Mouse (Mus musculus) natural killer cell, adult 2 months (primary cell): ENCODE measurements at regions not wholly inside any gene's neighbourhood (a gene's known extent, or its start where the extent isn't known, plus 50 kb on each side); places are given as distances from the start of the nearest gene placed in this dataset.
A peak's percentile ranks its signal among the peaks of the same experiment; 100 is the strongest.

Experiments used
- DNase-seq, 2 experiments: peaks; one replicate each; pipeline ENCODE4 v3.0.0; 2022; ENCODE audit warnings: low spot score in 2 of 2

DNA sequence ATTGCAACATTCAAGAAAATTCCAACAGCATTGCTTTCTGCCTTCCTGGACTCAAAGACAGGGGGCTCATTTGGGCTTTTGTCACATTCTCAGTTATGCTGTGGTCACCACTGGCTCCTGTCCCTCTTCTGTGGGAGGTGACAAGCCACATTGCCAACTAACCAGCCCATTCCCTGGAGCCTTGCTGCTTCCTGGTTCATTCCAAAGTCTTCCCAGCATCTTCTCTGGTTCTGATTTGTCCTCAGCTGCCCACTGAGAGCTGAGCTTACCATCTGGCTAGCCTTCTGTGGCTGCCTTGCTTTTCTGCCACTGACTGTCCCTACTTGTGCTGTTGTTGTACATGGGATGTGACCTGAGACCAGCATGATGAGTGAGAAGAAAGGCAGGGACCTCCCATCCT, 111.0 kb downstream of the Cxcl12 start:
- DNase-seq, result no peak

GRCm38 (mm10) chr6:117279786-117280411, 111.6 kb downstream of the Cxcl12 start:
- no peak for DNase-seq

DNA sequence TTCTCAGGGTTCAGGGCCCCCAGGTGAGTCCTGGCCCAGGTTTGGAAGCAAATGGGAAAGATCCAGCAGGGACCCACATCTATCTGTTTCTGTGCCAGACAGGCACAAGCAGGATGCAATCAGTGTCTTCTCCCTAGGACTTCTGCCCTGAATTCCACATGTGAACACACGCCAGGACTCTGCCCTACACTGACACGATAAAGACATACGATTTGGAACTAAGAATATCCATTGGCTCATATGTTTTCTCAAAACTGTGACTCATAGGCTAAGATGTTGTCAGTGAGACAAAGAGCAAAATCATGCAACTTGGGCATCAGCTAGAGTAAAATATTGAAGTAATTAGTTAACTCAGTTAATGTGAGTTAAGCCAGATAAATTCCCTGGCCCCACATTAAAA, 112.6 kb downstream of the Cxcl12 start:
- DNase-seq, result no peak

DNA sequence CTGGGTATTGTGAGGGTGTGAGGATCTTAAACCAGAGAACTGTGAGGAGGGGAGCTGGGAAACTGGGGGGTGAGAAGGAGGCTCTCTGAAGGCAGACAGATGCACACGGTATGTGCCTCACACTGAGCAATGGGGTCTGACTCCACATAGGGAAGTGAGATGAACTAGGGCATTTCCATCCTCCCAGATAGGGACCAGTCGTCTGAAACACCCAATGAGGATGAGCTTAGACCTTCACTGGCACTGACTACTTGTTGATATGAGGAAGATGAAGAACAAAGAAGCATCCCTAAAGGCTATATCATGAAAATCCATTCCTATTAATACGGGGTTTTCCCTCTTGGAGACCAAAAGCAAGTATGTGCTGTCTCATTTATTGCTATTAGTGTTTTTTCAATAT, 115.3 kb downstream of the Cxcl12 start:
- no peak for DNase-seq

- no peak for DNase-seq
These were observed 116.2 kb downstream of the Cxcl12 start for GRCm38 (mm10) chr6:117284376-117285106.

DNA sequence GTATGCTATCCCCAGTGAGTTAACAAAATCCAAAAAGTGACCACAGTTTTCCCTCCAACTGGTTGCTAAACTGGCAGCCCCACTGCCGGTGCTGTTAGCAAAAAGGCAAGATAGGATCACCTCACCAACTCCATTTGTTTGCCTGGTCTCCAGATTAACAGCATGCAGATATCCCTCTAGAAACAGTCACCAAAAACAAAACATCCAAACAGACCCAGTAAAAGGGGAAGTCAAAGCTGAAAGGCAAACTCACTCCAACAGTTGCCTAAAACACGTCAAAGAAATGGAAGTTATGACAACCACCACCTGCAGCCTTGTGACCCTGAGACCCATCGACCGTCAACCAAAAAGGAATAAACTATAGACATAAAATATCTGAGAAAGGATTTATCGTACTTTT, 119.1 kb downstream of the Cxcl12 start:
- DNase-seq, result no peak

DNA sequence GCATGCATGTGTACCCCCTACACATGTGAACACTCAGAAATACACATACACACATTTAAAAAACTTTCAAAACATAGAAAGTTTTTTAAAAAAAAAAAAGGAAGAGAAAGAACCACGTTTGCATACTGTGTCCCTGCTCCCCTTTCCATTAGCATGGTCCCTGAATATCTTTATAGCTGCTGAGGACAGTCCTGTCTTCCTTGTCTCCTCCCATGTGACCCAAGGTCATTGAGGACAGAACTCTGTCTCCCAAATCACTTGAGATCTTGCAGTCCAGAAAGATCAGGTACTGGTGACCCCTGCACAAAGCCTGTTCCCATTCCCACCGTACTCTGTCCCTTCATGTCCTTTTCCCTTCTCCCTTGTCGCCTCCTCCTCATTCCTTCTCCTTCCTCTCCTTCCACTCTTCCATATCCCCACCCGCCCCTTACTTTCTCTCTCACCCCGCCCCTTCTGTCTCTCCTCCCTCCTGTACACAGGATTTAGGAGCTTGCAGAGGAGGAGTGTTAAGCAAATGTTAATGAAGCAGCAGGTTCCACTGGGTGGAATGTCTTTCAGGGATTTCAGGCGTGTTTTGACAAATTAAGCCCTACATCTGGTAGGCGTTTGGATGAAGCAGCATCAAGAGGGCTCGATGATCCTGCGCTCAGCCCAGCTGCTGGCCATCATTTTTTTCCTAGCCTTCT, 125.6 kb downstream of the Cxcl12 start:
- no peak for DNase-seq

GRCm38 (mm10) chr6:117297918-117298317, 129.6 kb downstream of the Cxcl12 start:
- DNase-seq, result no peak

GRCm38 (mm10) chr6:117299503-117300288, 131.4 kb downstream of the Cxcl12 start:
- no peak for DNase-seq

DNA sequence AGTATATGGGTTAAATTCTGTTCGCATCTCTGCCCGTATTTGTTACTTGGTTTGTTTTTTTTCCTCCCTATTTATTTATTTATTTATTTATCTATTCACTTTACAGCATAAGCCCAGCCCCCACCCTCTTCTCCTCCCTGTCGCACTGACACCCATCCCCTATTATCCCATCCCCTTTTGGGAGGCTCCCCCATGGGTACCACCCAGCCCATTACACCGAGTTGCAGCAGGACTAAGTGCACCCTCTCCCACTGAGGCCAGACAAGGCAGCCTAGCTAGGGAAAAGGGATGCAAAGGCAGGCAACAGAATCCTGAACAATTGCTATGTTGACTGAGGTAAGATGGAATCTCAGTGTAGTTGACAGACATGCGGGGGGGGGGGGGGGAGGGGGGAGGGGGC, 135.0 kb downstream of the Cxcl12 start:
- DNase-seq, result no peak

DNA sequence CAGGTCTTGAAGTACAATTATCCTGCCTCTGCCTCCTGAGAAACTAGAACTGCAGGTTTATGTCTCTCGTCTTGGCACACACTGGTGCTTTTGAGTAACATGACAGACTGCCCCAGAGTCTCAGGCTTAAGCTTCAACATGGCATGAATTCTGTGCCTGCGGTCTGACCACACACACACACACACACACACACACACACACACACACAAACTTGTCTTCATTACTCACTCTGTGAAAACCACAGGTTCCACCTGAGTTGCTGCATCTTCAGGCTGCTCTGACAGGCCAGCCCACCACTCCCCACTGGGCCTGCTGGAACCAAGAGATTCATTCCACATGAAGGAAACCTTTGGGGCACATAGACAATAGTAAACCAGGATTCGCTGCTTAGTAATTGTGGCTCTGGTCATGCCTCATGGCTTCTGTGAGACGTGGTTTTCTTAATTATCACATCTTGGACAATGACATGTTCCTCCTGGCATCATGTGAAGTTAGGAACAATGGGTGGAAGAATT, 137.5 kb downstream of the Cxcl12 start:
- DNase-seq, result peak in 1 of 2 experiments; percentile 4

DNA sequence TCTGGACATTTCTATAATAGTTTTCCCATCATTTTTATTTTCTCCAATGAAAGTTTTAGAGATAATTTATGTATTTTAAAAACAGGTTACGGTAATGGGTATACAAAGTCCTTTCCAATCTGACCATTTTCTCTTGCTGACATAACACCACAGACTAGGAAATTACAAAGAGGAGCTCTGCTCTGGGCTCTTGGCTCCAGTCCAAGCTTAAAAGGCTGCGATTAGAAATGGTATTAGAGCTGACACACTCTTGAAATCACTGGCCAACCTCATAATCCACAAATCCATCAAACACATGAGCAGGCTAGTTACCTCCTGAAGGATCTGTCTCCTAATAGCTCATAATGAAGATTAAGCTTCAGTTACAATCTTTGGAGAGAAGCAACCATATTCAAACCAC, 140.3 kb downstream of the Cxcl12 start:
- DNase-seq, result no peak

DNA sequence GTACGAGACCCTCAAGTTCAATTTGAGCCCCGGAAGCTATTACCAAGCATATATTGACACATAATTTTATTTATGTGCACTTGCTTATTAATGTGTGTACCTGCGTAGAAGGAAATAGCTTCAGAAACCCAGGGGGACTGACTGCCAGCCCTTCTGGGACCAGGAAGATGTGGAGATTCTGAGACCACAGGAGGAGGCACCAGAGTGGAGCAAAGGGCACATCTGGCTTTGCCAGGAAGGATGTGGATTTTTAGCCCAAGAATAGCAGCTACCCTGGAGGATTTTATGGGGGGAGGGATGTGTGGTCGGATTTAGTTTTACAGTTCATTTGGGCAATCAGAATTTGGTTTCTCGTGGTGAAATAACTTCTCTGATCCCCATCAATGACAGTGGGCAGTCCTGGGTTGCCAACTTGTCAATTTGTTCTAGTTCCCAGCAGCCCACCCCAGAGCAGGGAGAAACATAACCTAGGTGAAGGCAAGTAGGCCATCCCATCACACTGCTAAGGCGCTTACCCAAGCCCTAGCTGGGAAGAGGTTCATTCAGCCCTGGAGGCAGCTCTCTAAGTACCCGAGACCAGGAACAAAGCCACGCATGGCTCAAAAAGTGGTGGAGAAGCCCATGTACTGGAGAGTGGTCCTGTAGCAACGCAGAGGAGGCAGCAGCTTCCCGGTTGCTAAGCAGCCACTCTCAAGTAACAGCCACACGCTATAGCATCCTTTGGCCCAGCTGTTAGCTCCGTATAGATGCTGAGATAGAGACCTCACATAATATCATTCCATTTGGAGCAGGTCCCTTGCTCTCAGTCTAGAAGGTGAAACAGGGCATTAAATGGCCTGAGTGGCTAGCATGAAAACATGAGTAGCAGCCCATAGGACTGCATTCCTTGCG, 144.8 kb downstream of the Cxcl12 start:
- no peak for DNase-seq

GRCm38 (mm10) chr6:117313944-117314566, 145.7 kb downstream of the Cxcl12 start:
- DNase-seq, result no peak

DNA sequence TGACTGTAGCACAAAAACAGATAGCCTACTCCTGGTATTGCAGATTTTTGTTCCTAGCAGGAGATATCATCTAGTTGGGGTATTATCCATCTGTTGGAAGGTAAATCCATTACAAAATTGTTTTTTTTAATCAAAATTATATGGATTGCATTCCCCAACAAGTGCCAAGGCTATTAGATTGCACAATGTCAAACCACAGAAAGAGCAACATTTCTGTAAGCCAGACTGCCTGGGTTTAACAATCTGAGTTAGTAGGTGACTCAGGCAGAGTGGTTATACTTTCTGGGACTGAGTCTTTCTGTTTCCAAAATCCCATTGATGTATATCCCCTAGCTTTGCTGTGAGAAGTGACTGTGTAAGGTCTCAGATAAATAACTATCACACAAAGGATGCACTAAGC, 155.0 kb downstream of the Cxcl12 start:
- no peak for DNase-seq

DNA sequence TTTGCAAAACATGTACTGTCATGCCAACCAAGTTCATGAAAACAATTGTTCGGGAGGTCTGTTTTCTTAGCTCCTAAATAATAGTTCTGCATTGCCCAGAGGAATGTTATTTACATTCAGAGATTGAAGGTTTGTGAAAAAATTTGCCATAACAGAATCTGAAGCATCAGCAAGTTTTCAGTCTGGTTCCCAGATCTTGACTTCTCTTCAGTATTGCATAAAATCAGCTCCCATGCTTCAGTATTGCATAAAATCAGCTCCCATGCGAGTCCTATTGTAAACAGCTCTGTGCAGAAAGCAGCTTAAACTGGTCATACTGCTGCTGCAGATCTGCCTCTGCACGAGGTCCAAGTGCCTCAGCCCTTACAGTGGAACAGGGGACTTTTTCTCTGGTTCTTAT, 155.5 kb downstream of the Cxcl12 start:
- DNase-seq, result no peak

GRCm38 (mm10) chr6:117326835-117327775, 158.8 kb downstream of the Cxcl12 start:
- no peak for DNase-seq

GRCm38 (mm10) chr6:117329164-117329939, 161.0 kb downstream of the Cxcl12 start:
- DNase-seq, result no peak

- no peak for DNase-seq
These were observed 161.9 kb downstream of the Cxcl12 start for GRCm38 (mm10) chr6:117330198-117330597.
